Mouse (Mus musculus) brain, embryonic 14.5 days (tissue): ENCODE measurements around the gene Stard3.

Experiments
- CTCF ChIP-seq: fragments of 200-500 bp; IDR thresholded peaks from 2 replicates; pipeline ENCODE4 v1.5.1; 2012; ENCODE audit warnings: inconsistent platforms, mild to moderate bottlenecking, moderate library complexity, borderline replicate concordance; ENCODE audit not compliant: insufficient read depth, insufficient read length; ENCODE audit errors: extremely low read depth
- POLR2A ChIP-seq: fragments of 200-500 bp; IDR thresholded peaks from 2 replicates; pipeline ENCODE4 v1.6.1; 2012; ENCODE audit warnings: mild to moderate bottlenecking, inconsistent platforms, borderline replicate concordance; ENCODE audit not compliant: poor library complexity, insufficient read depth, insufficient read length, severe bottlenecking; ENCODE audit errors: extremely low read depth

DNA sequence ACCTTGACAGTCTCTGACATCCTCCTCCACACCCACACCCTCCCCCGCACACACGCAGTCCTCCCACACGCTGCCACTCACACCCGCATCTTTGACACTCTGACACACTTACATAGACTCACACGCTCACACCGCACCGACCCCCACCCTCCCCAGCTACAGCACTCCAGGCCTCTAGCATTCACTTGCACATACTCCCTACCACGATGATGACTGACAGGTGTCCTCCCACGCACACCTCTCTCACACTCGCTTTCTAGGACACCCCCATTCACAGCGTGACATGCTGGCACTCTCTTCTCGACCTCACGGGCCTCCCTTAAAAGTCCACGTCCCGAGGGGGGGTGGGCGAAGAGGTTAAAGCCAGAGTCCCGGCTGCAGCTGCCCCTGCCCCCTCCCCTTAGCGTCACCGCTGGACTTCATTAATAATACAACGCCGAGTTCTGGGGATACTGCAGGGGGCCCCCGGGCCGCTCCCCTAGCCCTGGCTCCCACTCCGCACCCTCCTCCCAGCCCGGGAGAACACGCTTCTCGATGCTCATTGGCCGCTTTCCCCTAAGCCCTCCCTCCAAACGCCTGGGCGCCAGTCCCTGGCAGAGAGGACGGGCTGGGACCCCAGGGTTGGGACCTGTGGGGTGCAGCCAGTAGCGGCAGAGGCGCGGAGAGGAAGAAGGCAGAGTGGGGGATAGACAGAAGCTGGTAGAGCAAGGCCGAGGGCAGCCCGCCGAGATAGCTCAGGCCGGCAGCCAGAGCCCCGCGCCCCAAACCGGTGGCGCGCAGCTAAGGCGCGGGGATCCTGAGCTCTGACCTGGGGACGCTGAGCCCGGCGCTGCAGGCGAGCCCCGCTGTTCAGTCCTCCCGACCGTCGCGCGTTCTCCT lies 9.8 kb upstream of the Stard3 start, which contains the start of gene Ppp1r1b:
- TF ChIP-seq CTCF (no peak), POLR2A (no peak)
